Mouse (Mus musculus) retina, postnatal 7 days (tissue): ENCODE measurements around the gene Wwp2.

ENCODE experiments used
- DNase-seq: peaks from one replicate; pipeline ENCODE4 v3.0.0-alpha.2; 2012; ENCODE audit warnings: low read depth, low spot score

Gene Wwp2

DNA sequence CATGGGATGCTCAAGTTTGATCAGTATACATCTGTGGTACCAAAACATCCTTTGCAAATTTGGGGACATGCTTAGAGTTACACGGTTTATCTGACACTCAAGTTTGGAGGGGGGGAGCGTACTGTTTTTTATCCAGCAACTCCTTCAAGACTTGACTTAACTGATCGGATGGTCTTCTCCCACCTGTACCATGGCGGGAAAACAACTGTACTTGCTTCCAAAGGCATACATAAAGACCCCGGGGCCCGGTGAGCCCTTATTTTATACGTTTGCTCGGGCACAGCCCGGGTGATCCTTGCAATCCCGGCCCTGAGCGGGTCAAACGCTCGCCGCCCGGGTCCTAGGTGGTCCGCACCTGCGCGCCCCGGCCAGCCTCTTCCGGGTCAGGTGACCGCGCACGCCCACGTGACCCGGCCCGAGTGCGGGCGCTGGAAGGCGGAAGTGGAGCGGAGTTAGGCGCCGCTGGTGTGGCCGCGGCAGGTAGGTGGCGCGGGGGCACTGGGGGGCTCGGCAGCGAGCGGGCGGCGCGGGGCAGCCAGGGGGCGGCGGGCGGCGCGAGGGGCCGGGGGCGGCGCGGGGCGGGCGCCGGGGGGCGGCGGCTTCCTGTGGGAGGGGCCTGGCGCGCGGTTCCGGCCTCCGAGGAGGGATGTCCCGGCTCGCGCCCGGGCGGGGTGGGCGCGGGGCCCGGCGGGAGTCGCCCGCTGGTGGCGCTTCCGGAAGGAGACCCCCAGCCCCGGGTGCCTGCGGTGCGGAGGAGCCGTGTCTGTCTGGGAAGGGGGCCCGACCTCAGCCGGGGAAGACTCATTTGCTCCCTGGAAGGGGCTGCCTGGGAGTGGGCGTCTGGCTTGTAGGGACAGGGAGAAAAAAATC lies at the start of gene Wwp2:
TSS of gene Wwp2 (plus strand) at position 404 of the 870 bp plus-strand sequence.
- DNase-seq: peak; percentile 53

DNA sequence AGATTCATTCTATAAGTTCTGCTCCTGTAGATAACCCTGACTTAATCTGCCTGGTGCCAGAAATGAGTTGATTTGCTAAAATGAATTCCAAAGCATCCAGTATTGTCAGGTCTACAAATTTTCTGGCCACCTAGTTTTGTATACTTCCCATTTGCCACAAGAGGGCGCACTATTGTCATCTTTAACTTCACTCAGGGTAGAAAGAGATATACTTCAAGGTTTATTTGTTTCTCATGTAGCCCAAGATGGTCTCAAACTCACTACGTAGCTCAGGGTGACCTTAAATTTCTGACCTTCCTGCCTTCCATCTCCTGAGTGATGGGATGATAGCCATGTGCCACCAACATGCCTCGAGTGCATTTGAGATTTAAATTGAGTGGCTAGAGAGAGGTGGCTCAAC lies 49.5 kb upstream of the Wwp2 start:
- peak; percentile 36 for DNase-seq

DNA sequence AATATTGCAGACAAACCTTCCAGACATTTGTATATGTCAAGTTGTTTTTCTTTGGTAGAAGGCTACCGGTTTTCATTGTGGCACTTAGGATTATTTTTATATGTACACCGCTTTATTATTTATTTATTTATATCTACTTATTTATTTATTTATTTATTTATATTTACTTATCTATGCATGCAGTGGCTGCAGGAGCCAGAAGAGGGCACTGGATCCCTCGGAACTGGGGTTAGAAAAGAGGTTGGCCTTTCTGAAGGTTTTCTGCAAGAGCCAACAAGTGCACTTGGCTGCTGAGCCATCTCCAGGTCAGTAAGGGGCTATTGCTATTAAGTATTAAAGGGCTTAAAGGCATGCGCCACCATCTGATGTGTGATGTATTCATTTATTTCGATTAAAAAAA lies 48.3 kb upstream of the Wwp2 start:
- DNase-seq: no peak

DNA sequence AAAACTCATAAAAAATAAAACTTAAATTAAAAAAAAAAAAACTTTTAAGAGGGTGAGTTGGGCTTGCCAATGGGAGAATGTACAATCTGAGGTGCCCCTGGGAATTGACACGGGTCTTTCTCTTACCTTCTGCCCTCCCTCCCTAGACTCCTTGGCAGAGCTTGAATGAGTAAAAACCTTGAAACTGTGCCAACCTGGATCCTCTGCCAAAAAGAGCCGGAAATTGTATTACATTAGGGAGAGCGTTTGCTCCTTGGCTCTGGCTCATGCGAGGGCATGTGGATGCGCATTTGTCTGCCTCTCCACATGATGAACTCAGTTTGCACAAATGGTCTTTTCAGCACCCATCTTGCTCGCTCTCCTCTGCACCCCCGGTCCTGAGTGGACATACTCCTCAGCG lies 46.6 kb upstream of the Wwp2 start:
- DNase-seq: peak; percentile 31

DNA sequence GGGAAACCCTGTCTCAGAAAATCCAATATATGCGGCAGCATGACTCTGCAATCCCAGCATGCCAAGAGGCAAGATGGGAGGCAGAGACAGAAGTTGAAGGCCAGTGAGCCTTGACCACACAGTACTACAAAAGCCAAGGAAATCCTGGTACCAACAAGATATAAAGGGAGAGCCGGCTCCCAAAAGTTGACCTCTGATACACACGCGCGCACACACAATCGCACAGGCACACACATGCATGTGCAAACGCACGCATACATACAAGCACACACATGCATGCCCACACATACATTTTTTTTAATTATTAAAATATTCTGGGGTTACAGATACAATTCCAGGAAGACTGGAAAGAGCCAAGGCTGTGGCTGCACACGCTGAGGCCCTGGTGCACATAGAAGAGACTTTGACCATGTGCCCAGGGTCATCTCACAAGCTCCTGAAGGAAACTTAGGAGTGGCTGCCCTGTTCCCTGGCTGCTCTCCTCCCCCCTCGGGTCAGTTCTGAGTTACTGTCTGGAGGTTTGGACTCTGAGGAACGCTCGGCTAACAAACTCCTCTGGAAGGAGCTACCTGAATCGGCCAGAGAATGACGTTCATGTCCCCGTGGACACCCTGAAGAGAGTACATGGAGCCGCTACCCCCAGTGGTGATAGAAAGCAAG lies 45.6 kb upstream of the Wwp2 start:
- no peak for DNase-seq

DNA sequence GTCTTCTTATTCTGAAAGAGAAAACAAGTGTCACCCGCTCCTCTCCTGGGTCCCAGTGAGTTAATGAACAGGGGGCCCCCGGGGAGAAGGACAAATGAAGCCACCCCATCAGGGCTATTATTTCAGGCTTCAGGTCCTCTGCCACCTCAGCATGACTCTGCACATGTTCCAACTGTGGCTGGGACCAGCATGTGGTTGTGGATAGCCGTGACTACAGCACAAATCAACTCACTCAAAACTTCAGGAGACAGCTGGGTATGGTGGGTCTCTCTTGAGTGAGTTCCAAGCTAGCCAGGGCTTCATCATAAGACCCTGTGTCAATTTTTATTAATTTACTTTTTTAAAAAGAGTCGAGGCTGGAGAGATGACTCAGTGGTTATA lies 45.0 kb upstream of the Wwp2 start:
- DNase-seq: no peak

DNA sequence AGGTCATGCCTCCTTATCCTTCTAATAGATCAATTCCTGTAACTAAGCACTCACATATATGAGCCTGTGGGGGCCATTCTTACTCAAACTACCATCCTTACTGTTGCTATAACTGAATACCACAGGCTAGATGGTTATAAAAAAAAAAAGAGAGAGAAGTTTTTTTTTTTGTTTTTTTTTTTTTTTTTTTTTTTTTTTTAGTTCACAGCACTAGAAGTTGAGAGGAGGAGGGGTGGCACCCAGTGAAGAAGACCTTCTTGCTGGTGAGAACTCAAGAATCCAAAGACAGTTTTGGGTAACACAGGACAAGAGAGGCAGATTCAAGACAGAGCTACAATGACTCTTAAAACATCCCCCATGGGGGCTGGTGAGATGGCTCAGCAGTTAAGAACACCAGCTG lies 40.8 kb upstream of the Wwp2 start:
- no peak for DNase-seq

DNA sequence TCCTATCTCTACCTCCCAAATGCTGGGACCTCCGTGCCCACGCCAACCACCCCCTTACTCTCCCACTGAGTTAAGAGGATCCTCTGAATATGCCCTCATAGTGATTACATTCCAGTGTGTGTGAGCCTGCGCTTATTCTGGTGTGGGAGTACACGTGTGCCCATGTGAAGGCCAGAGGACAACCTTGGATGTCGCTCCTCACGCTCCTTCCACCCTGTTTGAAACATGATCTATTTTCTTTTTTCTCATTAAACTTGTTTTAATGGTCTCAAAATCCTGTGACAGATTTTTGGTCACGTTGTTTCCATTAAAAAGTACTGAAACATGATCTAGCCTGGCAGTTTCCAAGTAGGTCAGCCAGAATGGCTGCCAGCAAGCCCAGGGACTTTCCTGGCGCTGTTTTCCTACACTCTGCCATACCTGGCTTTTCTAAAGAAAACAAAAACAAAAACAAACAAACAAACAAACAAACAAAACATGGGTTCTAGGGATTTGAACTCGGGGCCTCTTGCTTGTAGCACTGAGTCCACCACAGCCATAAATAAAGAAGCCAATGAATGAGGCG lies 40.0 kb upstream of the Wwp2 start:
- DNase-seq: no peak

DNA sequence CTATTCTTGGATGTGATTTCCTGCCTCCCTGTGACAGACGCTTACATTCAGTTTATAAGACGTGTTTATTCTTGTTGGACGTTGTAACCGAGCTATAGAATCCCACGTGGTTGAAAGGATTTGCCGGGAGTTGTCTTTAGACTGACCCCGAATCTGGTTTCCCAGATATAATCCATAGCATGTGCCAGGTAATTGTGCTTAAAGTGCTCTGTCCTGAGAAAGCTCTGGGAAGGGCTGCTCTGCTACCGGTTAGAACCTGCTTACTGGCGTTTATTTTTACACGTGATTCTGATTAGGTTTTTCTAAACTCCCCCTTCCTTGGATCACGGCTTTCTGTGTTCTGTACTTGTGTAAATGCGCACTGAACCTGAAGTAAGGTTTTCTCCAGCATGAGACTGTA lies 38.5 kb upstream of the Wwp2 start:
- no peak for DNase-seq

DNA sequence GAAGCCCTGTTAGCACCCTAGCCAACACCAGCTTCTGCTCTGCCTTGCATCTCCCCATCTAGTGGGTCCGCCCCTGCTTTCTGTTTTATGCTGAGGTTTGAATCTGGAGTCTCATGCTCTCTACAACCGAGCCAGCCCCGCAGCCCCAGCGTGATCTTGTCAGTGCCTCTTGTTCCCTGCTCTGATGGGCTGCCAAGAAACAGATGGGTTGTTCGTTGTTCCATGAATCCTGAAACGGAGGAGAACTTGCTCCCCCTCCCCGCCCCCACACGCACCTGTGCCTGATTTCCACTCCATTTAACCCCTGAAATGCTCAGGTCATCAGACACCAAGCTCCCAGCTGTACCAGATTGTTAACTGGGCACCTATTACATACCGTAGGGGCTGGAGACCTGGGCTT lies 36.7 kb upstream of the Wwp2 start:
- DNase-seq: no peak

DNA sequence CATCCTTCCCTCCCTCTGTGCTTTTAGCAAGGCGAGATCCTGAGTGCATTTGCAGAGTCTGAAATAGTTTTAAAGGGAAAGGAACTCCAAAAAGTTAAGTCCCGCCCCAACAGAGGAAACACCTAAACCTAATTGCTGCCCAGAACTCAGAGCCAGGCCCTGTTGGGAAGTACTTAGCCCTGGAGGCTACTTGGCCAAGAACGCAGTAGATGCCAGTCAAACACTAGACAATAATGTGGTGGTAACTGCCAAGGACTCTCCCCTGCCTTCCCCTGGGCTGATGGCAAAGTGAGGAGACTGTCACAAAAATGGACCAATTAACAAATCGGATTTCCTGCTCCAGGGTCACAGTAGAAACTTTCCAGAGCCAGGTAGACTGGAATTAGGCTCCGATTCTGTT lies 34.3 kb upstream of the Wwp2 start:
- no peak for DNase-seq

DNA sequence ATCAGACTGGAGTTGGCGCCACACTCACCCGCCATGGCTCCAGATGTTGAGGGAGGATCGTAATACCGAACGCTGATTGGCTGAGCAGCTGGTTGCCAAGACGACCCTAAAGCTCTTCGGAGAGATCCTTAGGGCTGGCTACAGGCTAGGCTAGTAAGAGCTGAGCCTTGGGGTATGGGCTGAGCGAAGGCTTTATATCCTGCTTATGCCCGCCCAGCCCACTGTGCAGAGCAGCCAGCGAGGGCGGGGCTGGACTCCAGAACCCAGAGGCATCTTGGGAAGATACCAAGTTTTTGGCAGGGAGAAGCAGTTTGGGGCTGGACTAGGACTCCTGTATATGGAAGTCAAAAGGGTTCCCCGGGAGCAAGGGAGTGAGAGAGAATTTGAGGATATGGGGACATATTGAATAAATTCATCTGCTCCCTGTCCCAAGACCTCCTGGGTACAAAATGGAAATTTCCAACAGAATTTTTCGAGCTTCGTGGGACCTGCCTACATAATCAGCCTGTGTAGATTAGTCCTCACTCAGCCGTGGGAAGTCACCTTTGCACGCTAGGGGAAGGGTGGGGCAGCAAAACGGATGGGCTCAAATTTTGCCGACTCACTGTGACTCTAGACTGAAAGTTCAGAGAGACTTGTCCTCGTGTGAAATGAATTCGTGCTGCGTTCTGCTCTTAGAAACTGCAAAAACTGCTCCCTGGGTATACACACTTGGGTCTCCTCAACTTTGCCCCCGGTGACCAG lies 33.0 kb upstream of the Wwp2 start, which contains the start of gene Nqo1:
TSS of gene Nqo1 (minus strand) at position 169 of the 744 bp plus-strand sequence.
- DNase-seq: peak; percentile 36

DNA sequence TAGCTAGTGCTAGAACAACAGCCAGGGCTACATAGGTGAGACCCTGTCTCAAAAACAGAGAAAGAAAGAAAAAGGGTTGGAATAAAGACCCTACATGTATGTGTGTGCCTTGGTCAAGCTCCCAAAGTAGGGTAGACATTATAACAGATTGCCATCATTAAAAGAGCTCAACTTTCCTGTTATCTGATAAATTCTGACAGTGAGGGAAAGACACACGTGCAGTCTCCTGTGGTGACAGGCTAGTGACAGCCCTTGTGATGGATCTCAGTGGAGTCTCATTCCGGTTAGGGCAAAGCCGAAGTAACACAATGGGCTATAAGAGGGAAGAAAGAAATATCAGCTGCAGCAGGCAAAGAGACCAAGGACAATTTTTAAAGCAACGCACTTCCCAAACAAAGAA lies 32.1 kb upstream of the Wwp2 start:
- DNase-seq: no peak

DNA sequence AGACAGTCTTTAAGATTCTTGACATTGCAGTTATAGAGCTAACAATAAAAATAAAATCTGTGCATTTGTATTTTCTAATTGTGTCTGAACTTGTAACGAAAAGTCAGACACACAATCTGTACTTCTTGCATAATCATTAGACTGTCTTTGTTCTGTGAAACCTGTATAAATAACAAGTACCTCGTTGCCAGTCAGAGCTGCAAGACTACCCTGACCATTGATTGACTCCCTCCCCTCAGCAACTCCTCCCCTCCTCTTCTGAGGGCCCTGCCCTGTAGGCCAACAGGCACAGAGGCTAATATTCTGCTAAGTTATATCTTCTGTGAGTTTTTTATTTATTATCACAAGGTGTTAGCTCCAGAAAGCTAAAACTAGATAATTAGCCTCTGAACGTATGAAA lies 30.2 kb upstream of the Wwp2 start:
- no peak for DNase-seq

DNA sequence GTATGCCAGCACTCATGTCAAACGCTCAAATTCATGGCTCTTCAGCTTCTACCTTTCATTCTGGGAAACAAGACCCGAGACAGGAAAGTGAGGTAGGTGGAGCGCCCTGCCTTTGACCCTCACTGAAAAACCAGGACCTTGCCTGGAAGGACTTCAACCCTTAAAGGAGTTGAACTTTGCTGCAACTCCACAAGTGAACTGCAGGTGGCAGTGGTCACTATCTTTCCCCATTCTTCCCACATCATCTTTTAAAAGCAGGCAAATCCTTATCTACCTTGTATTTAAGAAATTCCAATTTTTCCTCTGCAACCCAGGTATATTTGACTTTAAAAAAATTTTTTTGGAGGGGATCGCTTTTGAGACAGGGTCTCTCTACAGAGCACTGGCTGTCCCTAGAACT lies 24.8 kb upstream of the Wwp2 start:
- DNase-seq: peak; percentile 27

DNA sequence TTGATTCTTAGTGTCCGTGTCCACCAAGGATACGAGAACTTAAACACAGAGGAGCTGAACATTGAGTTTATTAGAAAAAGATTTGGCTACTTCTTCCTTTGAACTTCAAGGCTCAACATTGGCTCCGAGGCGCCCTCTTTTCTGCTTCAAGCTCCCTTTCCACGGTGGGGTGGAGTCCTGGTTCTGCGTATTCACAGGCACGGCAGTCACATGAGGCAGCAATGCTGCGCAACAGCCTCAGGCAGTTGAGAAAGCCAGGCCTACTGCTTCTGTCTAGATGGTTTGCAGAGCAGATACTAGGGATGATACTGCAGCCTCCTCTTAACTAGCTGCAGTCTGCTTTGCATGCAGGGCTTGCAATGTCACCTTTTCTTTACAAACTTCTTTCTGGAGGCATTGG lies 23.6 kb upstream of the Wwp2 start:
- no peak for DNase-seq

DNA sequence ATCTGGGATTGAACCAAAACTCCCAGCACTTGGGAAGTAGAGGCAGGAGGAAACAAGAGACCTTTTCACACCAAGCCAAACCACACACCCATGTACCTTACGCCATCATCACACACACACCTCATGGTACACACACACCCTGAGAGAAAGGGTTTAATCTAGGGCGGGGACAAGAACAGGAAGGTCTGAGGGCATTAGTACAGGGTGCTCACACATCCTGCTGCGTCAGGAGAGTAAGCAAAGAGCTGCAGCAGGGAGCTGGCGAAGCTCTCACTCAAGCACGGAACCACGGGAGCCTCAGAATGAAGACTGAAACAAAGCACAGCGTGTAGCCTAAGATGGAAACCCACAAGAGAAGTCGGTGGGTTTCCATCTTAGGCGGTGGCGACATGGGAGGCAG lies 22.3 kb upstream of the Wwp2 start:
- DNase-seq: no peak

DNA sequence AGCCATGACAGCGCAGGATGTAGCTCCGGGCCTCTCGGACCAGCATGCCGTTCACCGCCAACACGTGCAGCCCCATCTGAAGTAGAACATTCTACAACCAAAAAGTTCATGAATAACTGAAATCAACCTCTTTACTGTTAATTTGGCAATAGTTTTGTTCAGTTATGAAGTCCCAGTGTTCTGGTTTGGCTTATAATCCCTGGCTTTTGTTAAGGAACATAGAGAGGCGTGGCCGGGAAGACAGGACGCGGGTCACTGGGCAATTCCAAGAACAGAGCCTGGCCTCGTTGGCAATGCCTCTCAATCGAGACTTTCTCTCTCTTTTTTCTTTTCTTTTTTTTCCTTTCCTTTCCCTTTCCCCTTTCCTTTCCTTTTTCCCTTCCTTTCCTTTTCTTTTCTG lies 19.2 kb upstream of the Wwp2 start:
- DNase-seq: no peak

DNA sequence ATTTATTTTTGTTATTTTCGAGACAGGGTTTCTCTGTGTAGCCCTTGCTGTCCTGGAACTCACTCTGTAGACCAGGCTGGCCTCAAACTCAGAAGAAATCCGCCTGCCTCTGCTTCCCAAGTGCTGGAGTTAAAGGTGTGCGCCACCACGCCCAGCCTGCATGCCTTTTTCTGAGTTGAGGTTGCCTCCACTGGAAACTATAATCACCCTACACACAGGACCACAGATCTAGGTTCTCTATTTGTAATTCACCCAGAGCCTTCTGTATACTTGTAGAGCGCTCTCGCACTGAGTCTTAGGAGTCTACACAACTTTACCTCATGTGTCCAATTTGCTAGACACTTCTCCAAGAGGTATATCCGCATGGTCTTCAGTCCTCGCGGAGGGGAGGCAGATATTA lies 12.0 kb upstream of the Wwp2 start:
- DNase-seq: no peak

DNA sequence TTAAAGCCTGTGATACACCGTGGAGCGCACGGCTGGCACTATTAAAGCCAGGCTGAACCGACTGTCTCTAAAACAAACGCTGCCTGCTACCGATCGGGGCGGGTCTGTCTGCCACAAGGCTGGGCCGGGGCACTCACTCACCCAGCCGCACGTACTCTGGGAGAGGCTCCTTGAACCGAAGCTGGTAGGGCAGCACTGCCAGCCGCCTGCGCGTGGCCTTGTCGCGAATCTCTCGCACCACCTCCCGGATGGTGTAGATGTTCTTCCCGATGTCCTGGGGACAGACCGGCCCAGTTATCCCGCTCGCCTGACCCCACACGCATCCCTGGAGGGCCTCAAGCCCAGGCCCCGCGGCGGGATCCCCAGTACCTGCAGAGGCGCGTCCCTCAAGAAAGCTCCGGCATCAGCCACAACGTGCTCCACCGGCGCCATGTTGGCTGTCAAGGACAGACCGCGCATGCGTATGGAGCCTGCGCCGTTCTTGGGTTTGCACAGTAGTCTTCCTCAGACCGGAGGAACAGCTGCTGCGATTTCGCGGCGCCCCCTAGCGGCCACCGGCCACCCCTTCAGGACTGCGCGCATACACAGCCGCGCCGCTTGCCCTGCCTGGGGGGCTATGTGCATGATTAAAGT lies 11.5 kb upstream of the Wwp2 start, which contains the start of gene Nob1:
TSS of gene Nob1 (minus strand) at position 455 of the 633 bp plus-strand sequence.
- DNase-seq: peak; percentile 92

DNA sequence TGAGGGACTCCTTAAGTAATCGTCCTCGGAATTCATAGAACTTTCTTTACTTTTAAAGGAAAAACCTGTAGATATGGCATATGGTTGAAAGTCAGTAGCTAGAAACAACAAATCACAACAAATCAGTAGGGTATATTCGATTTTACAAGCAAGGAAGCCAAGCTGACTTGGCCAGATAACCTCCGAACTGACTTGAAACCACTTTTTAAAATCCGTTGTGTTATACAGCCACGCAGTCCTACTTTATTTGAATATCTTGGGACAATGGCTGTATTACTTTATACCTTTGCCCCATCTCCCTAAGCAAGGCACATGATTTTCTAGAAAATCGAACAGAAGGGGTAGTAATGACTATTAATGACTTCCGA lies 11.0 kb upstream of the Wwp2 start:
- DNase-seq: no peak

DNA sequence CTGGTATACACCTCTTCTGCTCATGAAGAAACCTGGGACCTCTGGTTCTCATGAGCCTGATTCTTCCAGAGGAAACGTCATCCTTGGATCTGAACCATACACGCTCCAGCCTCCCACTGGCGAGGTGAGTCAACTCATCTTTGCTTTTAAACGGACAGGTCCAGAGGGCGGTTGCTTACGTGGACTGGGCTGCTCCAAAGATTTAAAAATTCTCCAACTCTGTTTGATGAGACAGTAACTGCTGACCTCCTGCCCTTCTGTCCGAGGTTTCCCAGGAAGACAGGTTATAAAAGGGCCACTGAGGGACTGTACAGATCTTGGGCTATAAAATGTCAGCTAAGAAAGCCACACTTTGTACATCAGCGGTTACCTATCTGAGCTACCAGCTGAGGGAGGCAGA lies 5.3 kb upstream of the Wwp2 start:
- no peak for DNase-seq
